ENCODE assay signal across 12 mouse cellular contexts in the genomic region with DNA sequence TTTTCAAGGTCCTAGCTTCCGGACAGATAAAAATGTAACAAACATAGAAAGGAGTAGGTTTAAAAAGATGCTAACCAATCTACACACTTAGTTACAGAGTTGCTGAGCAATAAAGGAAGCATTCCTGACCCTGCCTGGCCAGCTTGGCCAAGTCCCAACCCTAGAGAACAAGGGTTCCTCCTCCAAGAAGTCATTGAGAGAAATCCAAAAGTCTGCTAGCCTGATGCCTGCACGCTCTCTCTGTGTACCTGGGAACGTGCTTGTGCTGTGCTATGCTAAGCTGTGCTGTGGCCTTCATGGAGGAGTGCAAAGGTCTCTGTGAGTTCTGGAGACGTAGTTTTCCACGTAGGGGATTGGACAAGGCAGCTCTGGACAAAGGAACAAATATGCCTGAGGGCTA. TPM values are rescaled to one million over a fixed set of nuclear protein-coding genes. Genes with fewer than 3 reads are reported as not detected.
DNase-seq lines count a peak whose midpoint lies in the region; ATAC-seq and TF ChIP-seq lines count a peak whose summit lies in the region.
"Had no signal": no experiment of that assay in that cellular context is flagged by ENCODE, and none has a peak within 500 bp of the region (broad histone marks: within the 10 kb centered on the region; RNA-seq: fewer than 3 reads in every experiment).

No protein-coding gene starts in this region.

- peaks cover 38% of the 10 kb centered on the region for H3K4me1 ChIP-seq in forebrain, embryonic 15.5 days
- H3K4me1 ChIP-seq in forebrain, embryonic 16.5 days (replicated peaks; ENCODE audit: control insufficient read depth, insufficient read depth, low read length): peaks cover 22% of the 10 kb centered on the region
- H3K4me1 ChIP-seq in lung, postnatal 0 days (ENCODE audit: insufficient read depth, low read depth, low read length): no peaks in the 10 kb centered on the region
- peaks cover 9% of the 10 kb centered on the region; the same call in 1 of the 2 replicates for H3K4me1 ChIP-seq in kidney, embryonic 14.5 days (ENCODE audit: control insufficient read depth, insufficient read depth, low read length)

- H3K4me2 ChIP-seq in forebrain, embryonic 15.5 days (replicated peaks): no peak overlapping the region
- H3K4me2 ChIP-seq in forebrain, embryonic 16.5 days (ENCODE audit: low read length): no peak overlapping the region
- H3K4me2 ChIP-seq in lung, postnatal 0 days (replicated peaks; ENCODE audit: low read depth, low read length): no peak overlapping the region
- no peak overlapping the region for H3K4me2 ChIP-seq in kidney, embryonic 14.5 days (replicated peaks; ENCODE audit: low read depth, low read length)
- H3K4me2 ChIP-seq: embryonic facial prominence, embryonic 15.5 days had no signal

- peak; percentile 19 for DNase-seq in lung, postnatal 0 days (ENCODE audit: low spot score)
- DNase-seq in lung, postnatal 25 days (ENCODE audit: low spot score): no peak
- peak; percentile 14 for DNase-seq in adipocyte (ENCODE audit: low spot score)
- no peak for DNase-seq in right cerebral cortex, postnatal 10 days (ENCODE audit: low spot score in 2 of 2)
- DNase-seq in layer of hippocampus, postnatal 36 days: no peak
- DNase-seq: thymus, adult 2 months had no signal

- no peak for TF ChIP-seq EP300 in lung, postnatal 0 days (IDR thresholded peaks at IDR 0.05)

- 59% methylated on average over 5 of the region's 5 CpGs for WGBS in forebrain, embryonic 15.5 days
- 55% methylated on average over 5 of the region's 5 CpGs for whole genome bisulfite sequencing in forebrain, embryonic 16.5 days
- WGBS in lung, postnatal 0 days: 54% methylated on average over 5 of the region's 5 CpGs
- WGBS in kidney, embryonic 14.5 days: 69% methylated on average over 5 of the region's 5 CpGs

- no peak for ATAC-seq in forebrain, embryonic 15.5 days (replicated peaks)
- no peak for ATAC-seq in forebrain, embryonic 16.5 days
- ATAC-seq in lung, postnatal 0 days: no peak
- 0 out of 2 replicates have a peak, but pooled peaks have one; percentile 25 for ATAC-seq in kidney, embryonic 14.5 days (ENCODE audit: low FRiP score, low TSS enrichment)
- ATAC-seq: CD4-positive, CD25-positive, alpha-beta regulatory T cell, adult 4 months had no signal

- H3K27ac ChIP-seq in forebrain, embryonic 15.5 days (replicated peaks): 0 out of 2 replicates have a peak overlapping the region, but pooled peaks have one; percentile 19
- no peak overlapping the region for H3K27ac ChIP-seq in forebrain, embryonic 16.5 days (ENCODE audit: low read length)
- no peak overlapping the region for H3K27ac ChIP-seq in lung, postnatal 0 days (ENCODE audit: low read length)
- H3K27ac ChIP-seq in kidney, embryonic 14.5 days (ENCODE audit: low read depth, low read length): no peak overlapping the region
- H3K27ac ChIP-seq: embryonic facial prominence, embryonic 15.5 days; left cerebral cortex, adult 2 months had no signal

- H3K27me3 ChIP-seq in forebrain, embryonic 15.5 days: no peaks in the 10 kb centered on the region
- no peaks in the 10 kb centered on the region for H3K27me3 ChIP-seq in forebrain, embryonic 16.5 days (replicated peaks; ENCODE audit: control insufficient read depth, insufficient read depth, low read length)
- H3K27me3 ChIP-seq in lung, postnatal 0 days (replicated peaks; ENCODE audit: insufficient read depth, low read length): no peaks in the 10 kb centered on the region
- no peaks in the 10 kb centered on the region; the same call in 1 of the 2 replicates for H3K27me3 ChIP-seq in kidney, embryonic 14.5 days (ENCODE audit: control insufficient read depth, insufficient read depth, low read length)
- H3K27me3 ChIP-seq: embryonic facial prominence, embryonic 15.5 days had no signal

- H3K9me3 ChIP-seq in forebrain, embryonic 15.5 days: no peaks in the 10 kb centered on the region
- no peaks in the 10 kb centered on the region for H3K9me3 ChIP-seq in forebrain, embryonic 16.5 days (ENCODE audit: control insufficient read depth, low read length)
- no peaks in the 10 kb centered on the region for H3K9me3 ChIP-seq in lung, postnatal 0 days (ENCODE audit: low read length)
- no peaks in the 10 kb centered on the region for H3K9me3 ChIP-seq in kidney, embryonic 14.5 days (ENCODE audit: control insufficient read depth, low read length)
- H3K9me3 ChIP-seq: embryonic facial prominence, embryonic 15.5 days had no signal

- H3K4me3 ChIP-seq in forebrain, embryonic 15.5 days: no peak overlapping the region
- no peak overlapping the region for H3K4me3 ChIP-seq in forebrain, embryonic 16.5 days (replicated peaks; ENCODE audit: low read length)
- H3K4me3 ChIP-seq in lung, postnatal 0 days (ENCODE audit: low read depth, low read length): no peak overlapping the region
- no peak overlapping the region for H3K4me3 ChIP-seq in kidney, embryonic 14.5 days (ENCODE audit: low read length)
- H3K4me3 ChIP-seq: embryonic facial prominence, embryonic 15.5 days; left cerebral cortex, adult 2 months had no signal

- H3K36me3 ChIP-seq in forebrain, embryonic 15.5 days: no peaks in the 10 kb centered on the region
- H3K36me3 ChIP-seq in forebrain, embryonic 16.5 days (ENCODE audit: control insufficient read depth, insufficient read depth): no peaks in the 10 kb centered on the region
- no peaks in the 10 kb centered on the region for H3K36me3 ChIP-seq in lung, postnatal 0 days (ENCODE audit: insufficient read depth, low read length)
- no peaks in the 10 kb centered on the region for H3K36me3 ChIP-seq in kidney, embryonic 14.5 days (ENCODE audit: control insufficient read depth, insufficient read depth, low read length)
- H3K36me3 ChIP-seq: embryonic facial prominence, embryonic 15.5 days had no signal

- no peak for TF ChIP-seq CTCF in lung, postnatal 0 days (IDR thresholded peaks at IDR 0.05)

- no peak overlapping the region for H3K9ac ChIP-seq in forebrain, embryonic 15.5 days (replicated peaks)
- H3K9ac ChIP-seq in forebrain, embryonic 16.5 days (replicated peaks; ENCODE audit: low read depth, low read length): no peak overlapping the region
- H3K9ac ChIP-seq in lung, postnatal 0 days (replicated peaks; ENCODE audit: low read depth): no peak overlapping the region
- H3K9ac ChIP-seq in kidney, embryonic 14.5 days (ENCODE audit: low read depth, low read length): no peak overlapping the region
- H3K9ac ChIP-seq: embryonic facial prominence, embryonic 15.5 days had no signal

RNA-seq across cellular contexts. Expression of gene Tox2, which starts 8.4 kb away (rescaled TPM):
- polyA plus RNA-seq in forebrain, embryonic 15.5 days (2015; fragmentation: Nextera tagmentation; extraction: Ambion mirVana): 18.1 and 19.7 TPM in 2 replicates
- 17.6 and 22.9 TPM in 2 replicates for polyA plus RNA-seq in forebrain, embryonic 16.5 days (2015; fragmentation: Nextera tagmentation; extraction: Ambion mirVana)
- 4.3 and 7.2 TPM in 2 replicates for polyA plus RNA-seq in lung, postnatal 0 days (2015; fragmentation: Nextera tagmentation; extraction: Ambion mirVana)
- 1.2 and 2.9 TPM in 2 replicates for polyA plus RNA-seq in kidney, embryonic 14.5 days (2014; fragmentation: Nextera tagmentation; extraction: Ambion mirVana)
- total RNA-seq in layer of hippocampus, postnatal 36 days (2021): 10 to 100 TPM; 18.6 to 20.9 TPM

Comparison
In these comparisons a context has a peak if more than half of its experiments do, and no peak if none do; other contexts are left out.
1. DNase-seq: peak in lung, postnatal 0 days (single experiment) and adipocyte (single experiment); none in lung, postnatal 25 days (single experiment), right cerebral cortex, postnatal 10 days (0 of 2) and layer of hippocampus, postnatal 36 days (0 of 2).